In genomic region chr12:82970521-82971105, GRCm38 (mm10) we compare ENCODE assay signal across 14 mouse cellular contexts.
A peak's percentile ranks its signal among the peaks of the same experiment; 100 is the strongest.
DNase-seq lines count a peak whose midpoint lies in the region; ATAC-seq and TF ChIP-seq lines count a peak whose summit lies in the region.
"Had no signal": no experiment of that assay in that cellular context is flagged by ENCODE, and none has a peak within 500 bp of the region (broad histone marks: within the 10 kb centered on the region; RNA-seq: fewer than 3 reads in every experiment).

No protein-coding gene starts in this region.

- ATAC-seq in liver, postnatal 0 days, result no peak
- ATAC-seq: midbrain, embryonic 13.5 days had no signal

- no peak for TF ChIP-seq CTCF in liver, postnatal 0 days (IDR thresholded peaks at IDR 0.05; ENCODE audit: low read depth)

- no peaks in the 10 kb centered on the region for H3K9me3 ChIP-seq in liver, postnatal 0 days (ENCODE audit: low read length)
- H3K9me3 ChIP-seq: hindbrain, embryonic 10.5 days; liver, embryonic 13.5 days; midbrain, embryonic 13.5 days; neural tube, embryonic 13.5 days had no signal

- no peak overlapping the region for H3K27ac ChIP-seq in liver, postnatal 0 days (ENCODE audit: low read depth)
- H3K27ac ChIP-seq: hindbrain, embryonic 10.5 days; layer of hippocampus, adult 2 months; liver, embryonic 13.5 days; midbrain, embryonic 13.5 days; neural tube, embryonic 13.5 days had no signal

- H3K9ac ChIP-seq in liver, postnatal 0 days (replicated peaks), result no peak overlapping the region
- H3K9ac ChIP-seq: liver, embryonic 13.5 days; midbrain, embryonic 13.5 days; neural tube, embryonic 13.5 days had no signal

- H3K36me3 ChIP-seq in liver, postnatal 0 days (replicated peaks; ENCODE audit: insufficient read depth, low read length), result no peaks in the 10 kb centered on the region
- H3K36me3 ChIP-seq: hindbrain, embryonic 10.5 days; liver, embryonic 13.5 days; midbrain, embryonic 13.5 days; neural tube, embryonic 13.5 days had no signal

- H3K4me2 ChIP-seq in liver, postnatal 0 days (ENCODE audit: low read depth, low read length), result no peak overlapping the region
- H3K4me2 ChIP-seq: liver, embryonic 13.5 days; midbrain, embryonic 13.5 days; neural tube, embryonic 13.5 days had no signal

- WGBS in liver, postnatal 0 days (ENCODE audit: insufficient replicate concordance), result 79% methylated on average over 4 of the region's 4 CpGs

- H3K27me3 ChIP-seq in liver, postnatal 0 days (ENCODE audit: insufficient read depth, low read length), result no peaks in the 10 kb centered on the region
- H3K27me3 ChIP-seq: liver, embryonic 13.5 days; midbrain, embryonic 13.5 days; neural tube, embryonic 13.5 days had no signal

- H3K4me1 ChIP-seq in liver, postnatal 0 days (ENCODE audit: insufficient read depth), result no peaks in the 10 kb centered on the region
- H3K4me1 ChIP-seq: liver, embryonic 13.5 days; midbrain, embryonic 13.5 days; neural tube, embryonic 13.5 days had no signal

- no peak overlapping the region for H3K4me3 ChIP-seq in liver, postnatal 0 days (ENCODE audit: low read depth, low read length)
- H3K4me3 ChIP-seq: hindbrain, embryonic 10.5 days; layer of hippocampus, adult 2 months; liver, embryonic 13.5 days; midbrain, embryonic 13.5 days; neural tube, embryonic 13.5 days had no signal

- TF ChIP-seq EP300 in liver, postnatal 0 days (IDR thresholded peaks at IDR 0.05; ENCODE audit: low read depth), result no peak

- peak; percentile 5 for DNase-seq in cerebellum, adult 9-11 months
- no peak for DNase-seq in cerebellum, postnatal 4 days (ENCODE audit: low spot score in 2 of 2)
- DNase-seq in layer of hippocampus, adult 8-10 months (ENCODE audit: low spot score in 2 of 2), result peak; percentile 26 to 38
- DNase-seq in layer of hippocampus, postnatal 25 days (ENCODE audit: extremely low spot score in 1 of 2, low spot score in 1 of 2), result no peak
- DNase-seq in left cerebral cortex, adult 18-20 months (ENCODE audit: low spot score in 2 of 2), result peak; percentile 51 to 79
- DNase-seq in right cerebral cortex, postnatal 36 days (ENCODE audit: low spot score in 2 of 2), result peak; percentile 60 to 78
- no peak for DNase-seq in liver, postnatal 0 days
- no peak for DNase-seq in spleen, adult 18-20 months
- DNase-seq: kidney, adult 18-20 months; liver, embryonic 13.5 days had no signal

Comparison
In these comparisons a context has a peak if more than half of its experiments do, and no peak if none do; other contexts are left out.
1. DNase-seq: peak in cerebellum, adult 9-11 months (single experiment), layer of hippocampus, adult 8-10 months (2 of 2), left cerebral cortex, adult 18-20 months (2 of 2) and right cerebral cortex, postnatal 36 days (2 of 2); none in cerebellum, postnatal 4 days (0 of 2), layer of hippocampus, postnatal 25 days (0 of 2), liver, postnatal 0 days (single experiment) and spleen, adult 18-20 months (0 of 2).